Mouse (Mus musculus): ENCODE measurements around the gene Sec23a.

- TF ChIP-seq CEBPB (IDR thresholded peaks at IDR 0.05; ENCODE audit: low read depth) (no peak), CTCF (IDR thresholded peaks at IDR 0.05; ENCODE audit: control insufficient read depth, insufficient read depth, insufficient read length) (no peak), USF1 (IDR thresholded peaks at IDR 0.05; ENCODE audit: low read depth) (no peak)
These were observed 92.3 kb downstream of the Sec23a start for GRCm38 (mm10) chr12:58919516-58919915.
